Mouse (Mus musculus): ENCODE results near the gene Mcm8.

Mcm8 gene

GRCm38 (mm10) chr2:132815608-132816314 is at the start of gene Mcm8, which contains the start of gene Trmt6:
Gene Mcm8, plus strand, starts transcription at chr2:132816141.
Gene Trmt6, minus strand, starts transcription at chr2:132816055.
- in situ Hi-C loops (cut with MboI, MseI), result no loop called here

- in situ Hi-C loops (cut with MboI, MseI), result no loop called here
Measured at GRCm38 (mm10) chr2:132770822-132771221, 45.1 kb upstream of the Mcm8 start.

- in situ Hi-C loops (cut with MboI, MseI), result no loop called here
Measured at GRCm38 (mm10) chr2:132780978-132781377, 35.0 kb upstream of the Mcm8 start, which contains the start of gene Chgb. Gene Chgb, plus strand, starts transcription at chr2:132781278.

DNA sequence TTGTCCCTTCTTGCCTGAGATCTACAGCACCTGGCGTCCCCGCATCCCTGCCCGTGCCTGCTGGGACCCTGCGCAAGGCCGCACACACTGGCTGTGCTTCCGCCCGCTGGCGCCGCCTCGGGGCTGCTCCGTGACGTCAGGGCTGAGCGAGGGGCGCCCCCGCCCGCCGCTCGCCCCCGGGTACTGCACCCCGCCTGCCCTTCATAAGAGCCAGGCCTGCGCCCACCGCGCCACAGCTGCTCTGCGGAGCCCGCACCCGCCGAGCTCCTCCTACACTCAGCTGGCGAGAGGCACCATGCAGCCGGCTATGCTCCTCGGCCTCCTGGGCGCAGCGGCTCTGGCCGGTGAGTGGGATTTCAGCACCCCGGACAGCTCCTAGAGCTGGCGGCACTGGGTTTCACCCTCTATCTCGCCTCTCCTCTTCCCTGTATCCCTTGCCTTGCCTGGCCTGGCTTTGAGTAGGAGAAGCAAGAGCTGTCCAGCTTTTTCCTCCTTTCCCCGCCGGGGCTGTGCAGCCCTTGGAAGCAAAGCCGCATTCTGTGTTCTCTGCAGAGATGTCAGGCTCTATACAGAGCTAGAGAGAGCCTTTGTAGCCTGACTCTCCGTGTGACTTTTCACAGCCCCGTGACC is 34.4 kb upstream of the Mcm8 start:
- in situ Hi-C loops (cut with MboI, MseI), result no loop called here

DNA sequence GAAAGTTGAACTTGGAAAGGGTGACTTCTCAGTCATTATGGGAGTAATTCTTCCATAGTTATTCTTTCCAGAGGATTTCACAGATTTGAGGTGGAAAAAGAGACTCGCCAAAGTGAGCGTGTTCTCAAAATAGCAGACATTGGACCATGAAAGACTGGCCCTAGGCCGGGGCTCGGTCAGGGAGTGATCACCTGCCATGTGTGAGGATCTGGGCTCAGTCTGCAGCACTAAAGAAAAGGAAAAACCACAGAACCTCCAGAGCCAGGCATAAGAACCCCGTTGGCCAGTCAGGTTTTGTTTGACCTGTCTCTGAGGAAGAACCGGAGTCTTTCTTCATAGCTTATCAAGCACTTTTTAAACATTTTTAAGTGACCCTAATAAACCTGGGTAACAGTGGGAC is 31.9 kb upstream of the Mcm8 start:
- in situ Hi-C loops (cut with MboI, MseI), result no loop called here

DNA sequence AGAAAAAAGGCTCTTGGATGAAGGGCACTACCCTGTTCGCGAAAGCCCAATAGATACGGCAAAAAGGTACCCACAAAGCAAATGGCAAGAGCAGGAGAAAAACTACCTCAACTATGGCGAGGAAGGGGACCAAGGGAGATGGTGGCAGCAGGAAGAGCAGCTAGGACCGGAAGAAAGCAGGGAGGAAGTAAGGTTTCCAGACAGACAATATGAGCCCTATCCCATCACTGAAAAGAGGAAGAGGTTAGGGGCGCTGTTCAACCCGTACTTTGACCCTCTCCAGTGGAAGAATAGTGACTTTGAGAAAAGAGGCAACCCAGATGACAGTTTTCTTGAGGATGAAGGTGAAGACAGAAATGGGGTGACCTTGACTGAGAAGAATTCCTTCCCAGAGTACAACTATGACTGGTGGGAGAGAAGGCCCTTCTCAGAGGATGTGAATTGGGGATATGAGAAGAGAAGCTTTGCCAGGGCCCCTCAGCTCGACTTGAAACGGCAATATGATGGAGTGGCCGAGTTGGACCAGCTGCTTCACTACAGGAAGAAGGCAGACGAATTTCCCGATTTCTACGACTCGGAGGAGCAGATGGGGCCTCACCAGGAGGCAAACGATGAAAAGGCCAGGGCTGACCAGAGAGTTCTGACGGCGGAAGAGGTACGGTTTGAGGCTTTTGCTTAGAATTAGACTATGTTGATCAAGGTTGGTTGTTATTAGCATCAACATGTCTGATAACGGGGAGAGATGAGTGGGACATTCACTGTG is 22.3 kb upstream of the Mcm8 start:
- in situ Hi-C loops (cut with MboI, MseI), result no loop called here

DNA sequence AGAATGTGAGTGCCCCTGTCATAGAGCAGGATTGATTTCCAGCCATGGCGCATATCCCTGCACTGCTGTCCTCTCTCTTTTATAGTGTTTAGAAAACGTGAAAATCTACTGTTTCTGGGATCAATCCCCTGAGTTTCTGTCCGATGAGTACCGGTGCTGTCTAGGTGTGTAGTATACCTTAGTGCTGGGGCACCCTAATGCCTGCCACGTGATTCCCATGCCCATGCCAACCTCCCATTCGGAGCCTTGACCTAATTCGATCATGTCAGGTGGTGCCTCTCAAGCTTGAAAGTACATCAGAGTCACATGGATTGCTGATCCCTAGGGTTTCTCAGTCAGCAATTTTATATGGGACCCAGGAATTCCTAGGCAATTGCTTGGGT is 21.7 kb upstream of the Mcm8 start:
- in situ Hi-C loops (cut with MboI, MseI), result no loop called here

DNA sequence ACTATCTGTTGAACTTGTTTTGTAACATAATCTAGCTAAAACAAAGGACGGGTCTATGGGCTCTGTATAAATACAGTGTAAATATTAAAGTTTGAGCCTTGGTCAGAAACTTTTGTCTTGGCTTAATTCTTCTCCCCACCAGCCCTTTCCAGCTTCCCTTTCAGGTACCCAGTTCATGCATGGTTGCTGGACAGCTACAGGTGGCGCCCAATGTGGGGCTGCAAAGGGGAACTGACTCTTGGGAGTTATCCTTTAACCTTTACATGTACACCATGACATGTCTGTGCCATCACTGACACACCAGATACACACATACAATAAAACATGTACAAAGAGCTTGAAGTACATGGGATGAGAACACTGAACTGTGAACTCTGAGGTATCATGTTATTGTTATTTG is 13.0 kb upstream of the Mcm8 start:
- in situ Hi-C loops (cut with MboI, MseI), result no loop called here

DNA sequence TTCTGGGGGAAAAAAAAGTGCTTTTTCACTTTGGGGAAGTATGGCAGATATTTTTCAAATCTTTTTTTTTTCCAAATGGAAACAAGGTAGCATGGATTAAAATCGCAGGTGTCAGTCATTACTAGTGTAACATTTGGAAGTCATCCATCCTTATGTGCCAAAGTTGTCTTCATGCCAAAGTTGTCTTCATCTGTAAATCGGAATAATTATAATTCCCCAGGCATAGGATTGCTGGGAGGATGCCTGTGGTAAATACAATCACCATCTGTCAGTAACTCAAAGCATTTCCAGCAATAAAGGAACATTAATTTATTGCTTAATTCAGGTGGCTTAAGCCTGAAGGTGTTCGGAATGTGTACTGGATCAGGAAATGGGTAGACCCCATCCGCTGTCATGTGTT is 25.1 kb downstream of the Mcm8 start:
- in situ Hi-C loops (cut with MboI, MseI), result loop anchor here (10.0 kb wide), 1 partner anchor 326 kb away; no protein-coding TSS in a partner anchor

DNA sequence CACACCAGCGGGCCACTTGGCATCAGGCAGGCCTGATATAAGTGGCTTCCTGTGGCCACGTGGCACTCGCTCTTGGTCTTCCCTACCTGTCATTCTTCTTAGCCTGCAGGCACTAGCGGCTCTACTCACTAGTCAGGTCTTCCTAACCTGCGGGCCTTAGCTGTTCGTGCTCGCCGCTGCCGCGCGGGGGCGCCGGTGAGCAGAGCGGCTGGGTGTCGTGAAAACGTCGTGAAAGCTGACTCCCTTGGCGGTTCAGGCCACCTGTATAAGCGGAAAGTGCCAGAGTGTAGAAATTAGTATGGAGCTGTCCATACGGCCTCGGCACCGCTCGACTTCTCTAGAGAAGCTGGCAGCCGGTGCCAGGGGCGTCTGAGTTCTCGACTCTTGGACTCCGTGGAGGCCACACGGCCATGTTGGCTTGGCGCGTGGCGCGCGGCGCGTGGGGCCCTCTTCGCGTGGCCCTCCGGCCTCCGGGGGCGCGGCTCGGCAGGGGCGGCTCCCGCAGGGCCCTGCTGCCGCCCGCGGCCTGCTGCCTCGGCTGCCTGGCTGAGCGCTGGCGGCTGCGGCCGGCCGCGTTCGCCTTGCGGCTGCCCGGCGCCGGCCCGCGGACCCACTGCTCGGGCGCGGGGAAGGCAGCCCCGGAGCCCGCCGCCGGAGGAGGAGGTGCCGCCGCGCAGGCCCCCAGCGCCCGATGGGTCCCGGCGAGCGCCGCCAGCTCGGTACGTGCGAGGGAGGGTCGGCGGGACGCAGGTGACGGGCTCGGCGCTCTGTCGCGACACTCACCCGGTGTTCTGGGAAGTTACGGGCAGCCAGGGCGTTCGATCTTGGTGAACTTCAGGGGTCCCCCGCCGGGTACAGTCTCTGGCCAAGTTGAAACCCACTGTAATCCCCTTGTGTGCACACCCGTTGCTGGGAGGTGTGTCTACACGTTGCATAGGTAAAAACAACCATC is 30.7 kb downstream of the Mcm8 start, which contains the start of gene Crls1:
TSS of gene Crls1 (plus strand) at position 260 of the 952 bp plus-strand sequence.
- in situ Hi-C loops (cut with MboI, MseI), result loop anchor here (10.0 kb wide), 1 partner anchor 332 kb away; no protein-coding TSS in a partner anchor

DNA sequence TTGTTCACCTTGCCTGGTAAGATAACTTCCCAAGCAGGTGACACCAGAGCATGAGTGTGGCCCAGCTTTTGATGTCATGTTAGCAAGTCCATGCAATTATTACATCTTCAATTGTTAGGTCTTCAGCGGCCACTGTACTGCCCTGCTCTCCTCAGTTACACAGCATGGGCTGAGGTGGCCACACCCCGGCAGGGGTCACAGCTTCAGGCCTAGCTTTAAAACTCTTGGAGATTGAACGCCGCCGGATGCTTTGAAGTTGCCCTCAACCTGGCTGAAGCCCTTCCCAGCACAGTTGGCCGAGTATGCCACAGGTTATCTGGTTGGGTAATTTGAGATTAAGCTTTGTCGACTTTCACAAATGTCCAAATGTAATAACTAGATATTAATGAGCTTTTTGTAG is 31.6 kb downstream of the Mcm8 start:
- in situ Hi-C loops (cut with MboI, MseI), result loop anchor here (10.0 kb wide), 1 partner anchor 333 kb away; no protein-coding TSS in a partner anchor

- in situ Hi-C loops (cut with MboI, MseI), result loop anchor here (10.0 kb wide), 1 partner anchor 334 kb away; no protein-coding TSS in a partner anchor
Measured at GRCm38 (mm10) chr2:132848361-132848760, 32.4 kb downstream of the Mcm8 start.

DNA sequence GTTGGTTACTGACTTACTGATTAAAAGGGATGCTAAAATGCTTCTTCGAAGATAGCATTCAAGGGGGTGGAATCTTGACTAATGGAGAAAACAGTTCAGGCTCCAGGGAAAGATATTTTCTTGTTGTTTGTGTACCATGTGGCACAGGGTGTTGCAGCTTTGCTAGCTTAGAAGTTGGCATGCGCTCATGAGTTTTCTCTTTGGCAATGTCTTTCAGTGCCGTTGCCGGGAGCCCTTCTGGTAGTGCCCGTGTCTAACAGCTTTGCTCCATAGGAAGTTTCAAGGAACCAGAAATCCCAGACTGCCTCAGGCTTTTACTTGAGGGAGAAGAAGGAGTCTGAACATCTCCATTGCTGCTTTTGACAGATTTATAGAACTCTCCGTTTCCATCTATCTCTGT is 33.2 kb downstream of the Mcm8 start:
- in situ Hi-C loops (cut with MboI, MseI), result loop anchor here (10.0 kb wide), 1 partner anchor 334 kb away; no protein-coding TSS in a partner anchor

GRCm38 (mm10) chr2:132853051-132853450 is 37.1 kb downstream of the Mcm8 start:
- in situ Hi-C loops (cut with MboI, MseI), result no loop called here

DNA sequence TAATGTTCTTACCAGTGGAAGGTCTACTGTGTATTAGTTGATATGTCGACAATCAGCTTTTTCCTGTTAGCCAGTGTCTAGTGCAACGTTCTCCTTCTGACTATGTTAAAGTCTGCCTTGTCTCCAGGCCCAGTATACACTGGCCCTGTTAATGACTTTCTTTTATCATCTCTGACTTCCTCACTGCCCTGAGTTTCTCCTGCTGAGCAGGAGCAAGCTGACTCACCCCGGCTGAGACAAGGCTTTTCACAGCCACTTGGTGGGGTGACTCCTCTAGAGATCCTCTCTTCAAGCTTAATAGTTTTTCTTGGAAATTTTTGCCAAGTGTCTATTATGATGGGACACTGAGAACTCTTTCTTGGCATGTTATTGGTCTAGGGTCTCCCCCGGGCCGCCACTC is 40.4 kb downstream of the Mcm8 start:
- in situ Hi-C loops (cut with MboI, MseI), result no loop called here

DNA sequence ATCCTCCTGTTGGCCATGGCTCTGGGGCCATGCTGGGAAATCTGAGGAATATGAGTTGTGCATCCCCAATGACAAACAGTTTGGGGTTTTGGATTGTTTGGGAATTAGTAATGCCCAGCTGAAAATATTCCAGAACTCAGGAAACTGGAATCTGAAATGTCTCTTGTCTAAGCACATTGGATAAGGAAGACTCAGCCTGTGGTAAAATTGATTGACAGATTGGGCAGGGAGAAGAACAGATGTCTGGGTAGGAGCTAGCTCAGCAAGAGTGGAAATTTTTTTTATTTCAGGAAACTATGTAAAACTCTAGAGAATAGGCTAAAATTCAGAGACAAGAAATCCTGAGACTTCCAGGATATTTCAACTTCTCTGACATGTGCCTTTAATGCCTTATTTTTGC is 44.5 kb downstream of the Mcm8 start:
- in situ Hi-C loops (cut with MboI, MseI), result no loop called here

GRCm38 (mm10) chr2:132861456-132861855 is 45.5 kb downstream of the Mcm8 start:
- in situ Hi-C loops (cut with MboI, MseI), result no loop called here

GRCm38 (mm10) chr2:132863325-132863724 is 47.4 kb downstream of the Mcm8 start:
- in situ Hi-C loops (cut with MboI, MseI), result no loop called here

GRCm38 (mm10) chr2:132867521-132867920 is 51.6 kb downstream of the Mcm8 start:
- in situ Hi-C loops (cut with MboI, MseI), result no loop called here

DNA sequence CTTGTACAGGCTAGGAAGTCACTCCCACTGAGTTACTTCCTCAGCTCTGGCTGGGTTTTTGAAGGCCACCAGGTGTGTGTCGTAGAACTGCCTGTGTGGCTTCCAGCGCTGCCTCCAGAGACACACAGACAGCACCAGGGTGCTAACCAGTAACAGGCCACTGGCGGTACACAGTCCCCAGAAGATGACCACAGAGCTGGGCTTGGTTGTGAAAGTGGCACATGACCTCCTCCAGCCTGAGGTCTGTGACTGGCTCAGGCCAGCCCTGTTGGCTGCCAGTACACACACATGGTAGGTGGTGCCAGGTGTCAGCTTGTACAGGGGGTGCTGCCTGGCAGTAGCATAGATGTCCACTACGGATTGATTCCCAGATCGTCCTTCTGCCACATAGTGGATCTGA is 53.7 kb downstream of the Mcm8 start:
- in situ Hi-C loops (cut with MboI, MseI), result no loop called here

DNA sequence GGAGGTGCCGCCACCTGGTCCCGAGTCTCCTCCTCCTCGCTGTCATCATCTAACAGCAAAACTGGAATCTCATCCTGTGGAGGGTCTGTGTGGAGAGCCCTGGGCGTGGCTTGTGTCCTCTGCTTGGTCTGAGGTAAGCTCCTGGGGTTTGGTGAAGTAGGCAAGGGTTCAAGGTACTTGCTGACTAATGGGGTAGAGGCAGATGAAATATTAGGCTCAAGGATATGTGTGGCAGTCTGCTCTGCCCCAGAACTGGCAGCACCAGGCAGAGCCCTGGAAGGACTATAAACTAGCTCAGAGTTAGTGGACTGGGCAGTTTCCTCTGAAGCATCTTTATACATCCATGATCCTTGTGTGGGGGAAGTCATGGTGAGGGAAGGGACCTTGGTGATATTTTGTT is 54.3 kb downstream of the Mcm8 start:
- in situ Hi-C loops (cut with MboI, MseI), result no loop called here
